Mouse (Mus musculus) liver, postnatal 0 days (tissue): ENCODE measurements around the gene Gm19345. TPM values are rescaled to one million over a fixed set of nuclear protein-coding genes. Genes with fewer than 3 reads are reported as not detected.

Experiments
- ATAC-seq: fragments of 200-750 bp; cut with Nextera tagmentation; 2 replicates; pipeline ENCODE4 v1.8.0; 2017; ENCODE audit warnings: mild to moderate bottlenecking, moderate library complexity
- DNase-seq: peaks from one replicate; pipeline ENCODE4 v3.0.0-alpha.2; 2016
- H3K27ac ChIP-seq: fragments of 300-500 bp; sonication (generic); 2 replicates; pipeline ENCODE4 v1.5.1; 2014; ENCODE audit warnings: antibody characterized with exemption, moderate library complexity, mild to moderate bottlenecking, low read depth
- H3K27me3 ChIP-seq: fragments of 300-500 bp; sonication (generic); 2 replicates; pipeline ENCODE4 v1.6.1; 2014; ENCODE audit warnings: low read length, control low read depth, mixed read lengths; ENCODE audit not compliant: insufficient read depth
- H3K36me3 ChIP-seq: fragments of 300-500 bp; sonication (generic); replicated peaks from 2 replicates; pipeline ENCODE4 v1.6.1; 2014; ENCODE audit warnings: mild to moderate bottlenecking, control low read depth, low read length, moderate library complexity, mixed read lengths; ENCODE audit not compliant: insufficient read depth
- H3K4me1 ChIP-seq: fragments of 300-500 bp; sonication (generic); 2 replicates; pipeline ENCODE4 v1.6.1; 2014; ENCODE audit warnings: antibody characterized with exemption, mild to moderate bottlenecking, control low read depth; ENCODE audit not compliant: insufficient read depth
- H3K4me2 ChIP-seq: fragments of 300-500 bp; sonication (generic); 2 replicates; pipeline ENCODE4 v1.6.1; 2014; ENCODE audit warnings: low read depth, mild to moderate bottlenecking, low read length, moderate library complexity, mixed read lengths
- H3K4me3 ChIP-seq: fragments of 300-500 bp; sonication (generic); 2 replicates; pipeline ENCODE4 v1.5.1; 2014; ENCODE audit warnings: low read depth, low read length
- H3K9ac ChIP-seq: fragments of 300-500 bp; sonication (generic); replicated peaks from 2 replicates; pipeline ENCODE4 v1.6.1; 2014; ENCODE audit warnings: mild to moderate bottlenecking, moderate library complexity
- H3K9me3 ChIP-seq: fragments of 300-500 bp; sonication (generic); 2 replicates; pipeline ENCODE4 v1.6.1; 2016; ENCODE audit warnings: mild to moderate bottlenecking, control low read depth, low read length, mixed read lengths
- CTCF ChIP-seq: sonication (generic); IDR thresholded peaks from 2 replicates; pipeline ENCODE4 v1.5.1; 2016; ENCODE audit warnings: antibody characterized with exemption, low read depth
- EP300 ChIP-seq: IDR thresholded peaks from 2 replicates; pipeline ENCODE4 v1.6.1; 2016; ENCODE audit warnings: antibody characterized with exemption, low read depth, mild to moderate bottlenecking
- WGBS: fragments of 180-500 bp; shearing (Covaris S2); extraction: QIAGEN DNeasy Blood & Tissue Kit; methylation state at CpG from one replicate; pipeline ENCODE4 v1.1.7; 2014; ENCODE audit not compliant: insufficient replicate concordance; 5-methylcytosine and 5-hydroxymethylcytosine counted together
- polyA plus RNA-seq: library from polyadenylated mRNA; unstranded; fragments of >200 nt; fragmentation: Nextera tagmentation; extraction: Ambion mirVana; gene quantifications from 2 replicates; pipeline ENCODE4 v1.2.1, GENCODE M21; 2015

Gene Gm19345
- polyA plus RNA-seq: 0.18 and 0.19 TPM in 2 replicates

- no peaks in the 10 kb centered on the region for H3K9me3 ChIP-seq
- WGBS: 5% methylated on average over 33 of the region's 33 CpGs
- H3K4me1 ChIP-seq: 0 out of 2 replicates have a peak, but pooled peaks cover 2% of the 10 kb centered on the region
- TF ChIP-seq CTCF (no peak), EP300 (no peak)
- ATAC-seq (peak; percentile 23; the same call in 1 of the 2 replicates), DNase-seq (no peak)
- peaks cover 12% of the 10 kb centered on the region; the same call in 1 of the 2 replicates for H3K27me3 ChIP-seq
- no peak within 1 kb of the TSS for H3K27ac ChIP-seq
- H3K4me2 ChIP-seq: 0 out of 2 replicates have a peak within 1 kb of the TSS, but pooled peaks have one; percentile 7
- H3K9ac ChIP-seq: no peak within 1 kb of the TSS
- no peaks in the 10 kb centered on the region for H3K36me3 ChIP-seq
- no peak within 1 kb of the TSS for H3K4me3 ChIP-seq
These were observed at the start of gene Gm19345 for GRCm38 (mm10) chr7:19851858-19852570. Gene Gm19345, plus strand, starts transcription at chr7:19852003.

GRCm38 (mm10) chr7:19802995-19803394 lies 48.8 kb upstream of the Gm19345 start:
- WGBS: 18% methylated on average over 7 of the region's 7 CpGs
- H3K36me3 ChIP-seq: no peaks in the 10 kb centered on the region

GRCm38 (mm10) chr7:19806356-19806969 lies 45.3 kb upstream of the Gm19345 start:
- DNase-seq (no peak), ATAC-seq (no peak)
- WGBS: 76% methylated on average over 8 of the region's 8 CpGs
- Histone ChIP-seq H3K27ac (no peak overlapping the region), H3K4me3 (no peak overlapping the region), H3K4me1 (peaks cover 8% of the 10 kb centered on the region), H3K4me2 (no peak overlapping the region), H3K36me3 (peaks cover 17% of the 10 kb centered on the region), H3K9ac (no peak overlapping the region), H3K27me3 (no peaks in the 10 kb centered on the region), H3K9me3 (no peaks in the 10 kb centered on the region)
- TF ChIP-seq CTCF (no peak), EP300 (no peak)

More at GRCm38 (mm10) chr7:19802995-19803394, 48.8 kb upstream of the Gm19345 start:
- H3K4me3 ChIP-seq: no peak overlapping the region
- no peak overlapping the region for H3K4me2 ChIP-seq
- TF ChIP-seq EP300 (no peak), CTCF (peak; percentile 92)
- peaks cover 8% of the 10 kb centered on the region for H3K4me1 ChIP-seq
- H3K9me3 ChIP-seq: no peaks in the 10 kb centered on the region
- peak; percentile 17; the same call in 1 of the 2 replicates for ATAC-seq
- no peak overlapping the region for H3K9ac ChIP-seq
- peak; percentile 82 for DNase-seq
- H3K27me3 ChIP-seq: no peaks in the 10 kb centered on the region
- H3K27ac ChIP-seq: no peak overlapping the region

GRCm38 (mm10) chr7:19809369-19809768 lies 42.4 kb upstream of the Gm19345 start:
- 44% methylated on average over 27 of the region's 27 CpGs for WGBS
- ATAC-seq: peak; percentile 21; the same call in 1 of the 2 replicates

GRCm38 (mm10) chr7:19811114-19811513 lies 40.7 kb upstream of the Gm19345 start:
- Histone ChIP-seq H3K4me2 (no peak overlapping the region), H3K27ac (no peak overlapping the region), H3K4me1 (peaks cover 13% of the 10 kb centered on the region), H3K4me3 (no peak overlapping the region), H3K27me3 (no peaks in the 10 kb centered on the region), H3K9me3 (no peaks in the 10 kb centered on the region), H3K36me3 (peaks cover 22% of the 10 kb centered on the region), H3K9ac (no peak overlapping the region)
- no peak for TF ChIP-seq CTCF
- no peak for TF ChIP-seq EP300
- 37% methylated on average over 18 of the region's 22 CpGs for WGBS
- ATAC-seq: peak; percentile 14; the same call in 1 of the 2 replicates
- peak; percentile 70 for DNase-seq

More at GRCm38 (mm10) chr7:19809369-19809768, 42.4 kb upstream of the Gm19345 start:
- Histone ChIP-seq H3K9ac (no peak overlapping the region), H3K4me1 (0 out of 2 replicates have a peak, but pooled peaks cover 4% of the 10 kb centered on the region), H3K27me3 (no peaks in the 10 kb centered on the region), H3K4me2 (no peak overlapping the region), H3K27ac (no peak overlapping the region), H3K9me3 (no peaks in the 10 kb centered on the region), H3K36me3 (peaks cover 22% of the 10 kb centered on the region), H3K4me3 (no peak overlapping the region)
- DNase-seq: no peak
- TF ChIP-seq CTCF: no peak
- TF ChIP-seq EP300: no peak

GRCm38 (mm10) chr7:19813161-19813560 lies 38.6 kb upstream of the Gm19345 start:
- H3K36me3 ChIP-seq: peaks cover 23% of the 10 kb centered on the region
- H3K4me3 ChIP-seq: no peak overlapping the region
- H3K4me2 ChIP-seq: no peak overlapping the region
- no peaks in the 10 kb centered on the region for H3K27me3 ChIP-seq
- ATAC-seq (no peak), DNase-seq (no peak)
- H3K9ac ChIP-seq: no peak overlapping the region
- peaks cover 23% of the 10 kb centered on the region for H3K4me1 ChIP-seq
- no peak for TF ChIP-seq EP300
- TF ChIP-seq CTCF: no peak
- 72% methylated on average over 4 of the region's 4 CpGs for WGBS
- no peak overlapping the region for H3K27ac ChIP-seq
- H3K9me3 ChIP-seq: no peaks in the 10 kb centered on the region
